Mouse (Mus musculus) CH12.LX (cell line): ENCODE results near the gene Atp8b5. TPM values are rescaled to one million over a fixed set of nuclear protein-coding genes. Genes with fewer than 3 reads are reported as not detected.

Experiments
- DNase-seq: peaks from one replicate; pipeline ENCODE4 v3.0.0-alpha.2; 2013; ENCODE audit errors: extremely low read depth
- H3K27ac ChIP-seq: 2 replicates; pipeline ENCODE4 v1.5.1; 2012; ENCODE audit warnings: low read depth, mild to moderate bottlenecking, control low read depth, moderate library complexity; ENCODE audit not compliant: insufficient read depth
- H3K27me3 ChIP-seq: replicated peaks from 2 replicates; pipeline ENCODE3; 2012; ENCODE audit warnings: inconsistent platforms
- H3K36me3 ChIP-seq, 2 experiments: replicated peaks in 1 of 2; 2 replicates each; pipeline versions ENCODE3 to v1.6.1; 2012; ENCODE audit warnings: inconsistent platforms in 1 of 2, low read length in 1 of 2, mild to moderate bottlenecking in 1 of 2, mixed read lengths in 1 of 2, moderate library complexity in 1 of 2; ENCODE audit not compliant: control insufficient read depth in 1 of 2, insufficient read depth in 1 of 2
- H3K4me1 ChIP-seq, 2 experiments: 2 replicates each; pipeline ENCODE4 v1.6.1; 2012; ENCODE audit warnings: inconsistent platforms in 1 of 2, moderate library complexity in 1 of 2; ENCODE audit not compliant: insufficient read depth in 2 of 2, control insufficient read depth in 1 of 2
- H3K4me2 ChIP-seq: 2 replicates; pipeline ENCODE4 v1.6.1; 2012; ENCODE audit warnings: low read depth, mild to moderate bottlenecking, control low read depth; ENCODE audit not compliant: poor library complexity, insufficient read depth, severe bottlenecking
- H3K4me3 ChIP-seq, 3 experiments: fragments of 150-350 bp in 1 of 3; sonication (generic) in 1 of 3; replicated peaks in 1 of 3; 2 replicates each; pipeline versions ENCODE3 to v1.5.1; 2011 to 2012; ENCODE audit warnings: low read depth in 2 of 3, low read length in 2 of 3, mild to moderate bottlenecking in 2 of 3, moderate library complexity in 2 of 3, control low read depth in 1 of 3, improper control_type of control experiment in 1 of 3, inconsistent platforms in 1 of 3, mixed read lengths in 1 of 3; ENCODE audit not compliant: poor library complexity in 1 of 3
- H3K79me2 ChIP-seq: replicated peaks from 2 replicates; pipeline ENCODE4 v1.6.1; 2012; ENCODE audit warnings: mild to moderate bottlenecking, moderate library complexity; ENCODE audit not compliant: control insufficient read depth, poor library complexity, insufficient read depth, severe bottlenecking; ENCODE audit errors: extremely low read depth
- H3K9ac ChIP-seq: 2 replicates; pipeline ENCODE4 v1.6.1; 2012; ENCODE audit warnings: low read depth, mild to moderate bottlenecking, control low read depth, moderate library complexity; ENCODE audit not compliant: insufficient read depth
- H3K9me3 ChIP-seq: replicated peaks from 2 replicates; pipeline ENCODE3; 2012; ENCODE audit warnings: low read length, inconsistent platforms, mixed read lengths
- ELF1 ChIP-seq: IDR thresholded peaks from 2 replicates; pipeline ENCODE4 v1.6.1; 2014; ENCODE audit warnings: low read depth, mild to moderate bottlenecking, inconsistent platforms, low read length, improper control_type of control experiment
- GABPA ChIP-seq: IDR thresholded peaks from 2 replicates; pipeline ENCODE4 v1.6.1; 2012; ENCODE audit warnings: low read depth, low read length, improper control_type of control experiment, inconsistent platforms; ENCODE audit not compliant: insufficient replicate concordance
- HCFC1 ChIP-seq: IDR thresholded peaks from 2 replicates; pipeline ENCODE4 v1.6.1; 2012; ENCODE audit warnings: low read depth, mild to moderate bottlenecking, inconsistent platforms, low read length, improper control_type of control experiment
- JUN ChIP-seq: IDR thresholded peaks from 2 replicates; pipeline ENCODE4 v1.6.1; 2011; ENCODE audit warnings: low read depth, mild to moderate bottlenecking, low read length, improper control_type of control experiment, moderate library complexity; ENCODE audit not compliant: insufficient read depth
- KAT2A ChIP-seq: IDR thresholded peaks from 2 replicates; pipeline ENCODE4 v1.6.1; 2012; ENCODE audit warnings: low read length, improper control_type of control experiment, inconsistent platforms; ENCODE audit not compliant: insufficient replicate concordance
- MAFK ChIP-seq: IDR thresholded peaks from 2 replicates; pipeline ENCODE4 v1.6.1; 2011; ENCODE audit warnings: low read length, improper control_type of control experiment; ENCODE audit not compliant: insufficient replicate concordance
- MAX ChIP-seq: IDR thresholded peaks from 2 replicates; pipeline ENCODE4 v1.6.1; 2011; ENCODE audit warnings: low read length, improper control_type of control experiment
- MEF2A ChIP-seq: IDR thresholded peaks from 2 replicates; pipeline ENCODE4 v1.6.1; 2014; ENCODE audit warnings: low read depth, mild to moderate bottlenecking, inconsistent platforms, low read length, improper control_type of control experiment, borderline replicate concordance
- MXI1 ChIP-seq: IDR thresholded peaks from 2 replicates; pipeline ENCODE4 v1.6.1; 2011; ENCODE audit warnings: mild to moderate bottlenecking, low read depth, low read length, improper control_type of control experiment
- MYC ChIP-seq: IDR thresholded peaks from 2 replicates; pipeline ENCODE4 v1.6.1; 2011; ENCODE audit warnings: low read depth, mild to moderate bottlenecking, improper control_type of control experiment, low read length
- NRF1 ChIP-seq: IDR thresholded peaks from 2 replicates; pipeline ENCODE4 v1.6.1; 2014; ENCODE audit warnings: low read depth, mild to moderate bottlenecking, inconsistent platforms, low read length, improper control_type of control experiment, moderate library complexity
- POLR2A ChIP-seq: IDR thresholded peaks from 2 replicates; pipeline ENCODE4 v1.6.1; 2011; ENCODE audit warnings: low read depth, mild to moderate bottlenecking, improper control_type of control experiment, low read length
- POLR2AphosphoS2 ChIP-seq: IDR thresholded peaks from 2 replicates; pipeline ENCODE4 v1.6.1; 2011; ENCODE audit warnings: low read depth, low read length, improper control_type of control experiment
- RAD21 ChIP-seq: IDR thresholded peaks from 2 replicates; pipeline ENCODE4 v1.6.1; 2011; ENCODE audit warnings: low read depth, mild to moderate bottlenecking, low read length, improper control_type of control experiment, moderate library complexity
- RCOR1 ChIP-seq: conservative IDR thresholded peaks from 2 replicates; pipeline ENCODE4 v1.6.1; 2012; ENCODE audit warnings: low read depth, mild to moderate bottlenecking, inconsistent platforms, low read length, improper control_type of control experiment
- SIN3A ChIP-seq: IDR thresholded peaks from 2 replicates; pipeline ENCODE4 v1.6.1; 2012; ENCODE audit warnings: low read length, improper control_type of control experiment, inconsistent platforms
- SMC3 ChIP-seq: IDR thresholded peaks from 2 replicates; pipeline ENCODE4 v1.6.1; 2011; ENCODE audit warnings: low read depth, low read length, improper control_type of control experiment
- TCF12 ChIP-seq: IDR thresholded peaks from 2 replicates; pipeline ENCODE4 v1.6.1; 2014; ENCODE audit warnings: low read depth, mild to moderate bottlenecking, inconsistent platforms, low read length, improper control_type of control experiment
- UBTF ChIP-seq: IDR thresholded peaks from 2 replicates; pipeline ENCODE4 v1.6.1; 2012; ENCODE audit warnings: low read depth, mild to moderate bottlenecking, inconsistent platforms, low read length, improper control_type of control experiment, moderate library complexity
- USF2 ChIP-seq: conservative IDR thresholded peaks from 2 replicates; pipeline ENCODE4 v1.6.1; 2011; ENCODE audit warnings: low read depth, low read length, improper control_type of control experiment
- ZKSCAN1 ChIP-seq: IDR thresholded peaks from 2 replicates; pipeline ENCODE4 v1.6.1; 2012; ENCODE audit warnings: low read depth, inconsistent platforms, low read length, improper control_type of control experiment, borderline replicate concordance
- ZMIZ1 ChIP-seq: IDR thresholded peaks from 2 replicates; pipeline ENCODE4 v1.6.1; 2012; ENCODE audit warnings: low read depth, mild to moderate bottlenecking, inconsistent platforms, low read length, improper control_type of control experiment
- ZNF384 ChIP-seq: IDR thresholded peaks from 2 replicates; pipeline ENCODE4 v1.6.1; 2012; ENCODE audit warnings: low read depth, low read length, improper control_type of control experiment, inconsistent platforms
- dilution Hi-C: fragments of 300-500 bp; cut with MboI; formaldehyde crosslinking; loops from 2 replicates; pipeline ENCODE4 v1.14.3; 2020; ENCODE audit warnings: low sequenced_read_pairs; ENCODE audit not compliant: extremely low pct_unique_long_range_greater_than_20kb, extremely low pct_ligation_motif_present
- in situ Hi-C: fragments of 300-500 bp; cut with MboI; formaldehyde crosslinking; loops from 3 replicates; pipeline ENCODE4 v1.14.3; 2019; ENCODE audit warnings: low sequenced_read_pairs, low pct_ligation_motif_present, low pct_unique_long_range_greater_than_20kb, mixed read lengths
- polyA plus RNA-seq: library from polyadenylated mRNA; unstranded; fragments of >175 nt; gene quantifications from 2 replicates; pipeline ENCODE4 v1.2.1, GENCODE M21; 2012; ENCODE audit warnings: low read depth; ENCODE audit not compliant: insufficient read length
- total RNA-seq, 2 experiments: library from RNA; depleted of rRNA; stranded (reverse); fragments of 300-350 nt in 1 of 2; fragments of >200 nt in 1 of 2; gene quantifications; 2 replicates each; pipeline ENCODE4 v1.2.3; 2012 to 2014

Atp8b5 gene
- total and polyA plus RNA-seq, 3 experiments, result 0.13 to 1.3 (median 0.54) TPM

GRCm38 (mm10) chr4:43400976-43401375, 134.0 kb downstream of the Atp8b5 start:
- H3K4me2 ChIP-seq, result no peak overlapping the region
- DNase-seq, result no peak
- H3K36me3 ChIP-seq, result no peaks in the 10 kb centered on the region

DNA sequence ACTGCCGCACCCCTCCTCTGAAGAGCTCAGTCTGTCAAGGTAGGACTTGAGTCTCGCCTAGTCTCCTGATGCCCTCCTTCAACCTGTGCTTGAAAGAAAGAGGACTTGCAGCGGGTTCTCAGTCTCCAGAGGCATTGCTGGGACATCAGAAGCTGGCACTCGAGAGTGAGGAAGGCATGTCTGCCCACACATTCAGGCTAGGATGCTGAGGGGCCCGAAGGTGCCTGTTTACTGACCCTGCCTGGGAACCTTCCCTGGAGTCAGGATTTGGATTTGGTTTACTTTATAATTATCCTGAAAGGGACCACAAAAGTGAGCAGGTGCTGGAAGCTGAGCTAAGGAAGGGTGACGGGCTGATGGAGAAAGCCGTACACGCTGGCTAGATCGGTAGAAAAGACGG, 134.5 kb downstream of the Atp8b5 start:
- Histone ChIP-seq H3K9me3 (no peaks in the 10 kb centered on the region), H3K4me2 (no peak overlapping the region), H3K4me1 (peaks cover 0 to 6% of the 10 kb centered on the region in 2 experiments; a peak in 1 of 4 replicates)
- in situ Hi-C loops, result loop anchor here (25.0 kb wide), 1 partner anchor 314 kb away; no protein-coding TSS in a partner anchor
- no peak for DNase-seq
- TF ChIP-seq POLR2A, result no peak
- TF ChIP-seq ZNF384, result no peak
- TF ChIP-seq MAFK, result no peak
- no peak for TF ChIP-seq USF2
- TF ChIP-seq UBTF, result no peak
- TF ChIP-seq HCFC1, result no peak
- no peak for TF ChIP-seq SMC3
- TF ChIP-seq TCF12, result no peak
- no peak for TF ChIP-seq ELF1
- TF ChIP-seq SIN3A, result no peak
- no peak for TF ChIP-seq MAX
- TF ChIP-seq RAD21, result no peak
- TF ChIP-seq GABPA, result no peak
- TF ChIP-seq RCOR1, result no peak
- no peak for TF ChIP-seq POLR2AphosphoS2
- TF ChIP-seq, all 38 proteins: peak for 0
- Histone ChIP-seq H3K27me3 (peaks cover 21% of the 10 kb centered on the region), H3K9ac (no peak overlapping the region), H3K79me2 (no peaks in the 10 kb centered on the region), H3K4me3 (no peak overlapping the region), H3K27ac (no peak overlapping the region), H3K36me3 (no peaks in the 10 kb centered on the region)
- dilution Hi-C loops, result no loop called here

More at GRCm38 (mm10) chr4:43400976-43401375, 134.0 kb downstream of the Atp8b5 start:
- dilution Hi-C loops (no loop called here), in situ Hi-C loops (loop anchor here (25.0 kb wide), 1 partner anchor 314 kb away; no protein-coding TSS in a partner anchor)
- H3K9me3 ChIP-seq, result no peaks in the 10 kb centered on the region
- H3K79me2 ChIP-seq, result no peaks in the 10 kb centered on the region
- H3K4me3 ChIP-seq, result no peak overlapping the region
- no peak overlapping the region for H3K27ac ChIP-seq
- TF ChIP-seq KAT2A (no peak), POLR2A (no peak), TCF12 (no peak), ZKSCAN1 (no peak), POLR2AphosphoS2 (no peak), JUN (no peak), UBTF (no peak), RCOR1 (no peak), MEF2A (no peak), ZMIZ1 (no peak), MYC (no peak), RAD21 (no peak), NRF1 (no peak), HCFC1 (no peak), MXI1 (no peak)
- no peak overlapping the region for H3K9ac ChIP-seq
- peaks cover 0 to 3% of the 10 kb centered on the region in 2 experiments; a peak in 1 of 4 replicates for H3K4me1 ChIP-seq
- peaks cover 22% of the 10 kb centered on the region for H3K27me3 ChIP-seq
